Mouse (Mus musculus) natural killer cell, adult 2 months (primary cell): ENCODE results near the gene Pdia4.
"Not testable (repeated sequence)": the region's sequence is repeated elsewhere in the genome, so short reads cannot be mapped to it uniquely, and the experiment has no call there.

Experiments used
- DNase-seq, 2 experiments: peaks; one replicate each; pipeline ENCODE4 v3.0.0; 2022; ENCODE audit warnings: low spot score in 2 of 2

Gene Pdia4

DNA sequence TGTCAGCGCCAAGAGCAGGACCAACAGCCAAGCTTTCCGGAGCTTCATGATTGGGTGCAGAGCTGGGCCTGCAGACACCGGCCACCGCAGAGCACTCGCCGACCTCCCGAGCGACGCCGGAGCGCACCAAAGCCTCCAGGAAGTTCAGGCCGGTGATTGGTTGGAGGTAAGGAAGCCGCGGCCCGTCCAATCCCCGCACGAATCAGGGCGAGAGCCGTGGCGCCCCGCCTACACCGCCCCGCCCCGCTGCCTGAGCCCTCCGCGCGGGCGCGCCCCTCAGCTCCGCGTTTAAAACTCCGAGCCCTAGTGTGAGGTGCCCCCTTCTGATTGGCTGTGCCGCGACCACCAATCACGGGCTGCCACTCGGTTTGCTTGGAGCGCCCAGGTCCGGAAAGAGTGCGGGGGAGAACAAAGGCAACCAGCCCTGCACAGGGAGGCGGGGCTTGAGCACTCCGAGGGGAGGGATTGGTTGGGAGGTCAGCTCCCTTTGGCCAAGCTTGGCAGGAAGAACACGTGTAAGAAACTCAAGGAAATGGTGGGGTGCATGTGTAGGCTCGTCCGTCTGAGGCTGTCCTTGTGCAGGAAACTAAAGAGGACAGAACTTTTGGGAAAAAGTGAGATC is at the start of gene Pdia4:
TSS of gene Pdia4 (minus strand) at position 174 of the 622 bp plus-strand sequence.
- DNase-seq, result peak; percentile 97 to 98

DNA sequence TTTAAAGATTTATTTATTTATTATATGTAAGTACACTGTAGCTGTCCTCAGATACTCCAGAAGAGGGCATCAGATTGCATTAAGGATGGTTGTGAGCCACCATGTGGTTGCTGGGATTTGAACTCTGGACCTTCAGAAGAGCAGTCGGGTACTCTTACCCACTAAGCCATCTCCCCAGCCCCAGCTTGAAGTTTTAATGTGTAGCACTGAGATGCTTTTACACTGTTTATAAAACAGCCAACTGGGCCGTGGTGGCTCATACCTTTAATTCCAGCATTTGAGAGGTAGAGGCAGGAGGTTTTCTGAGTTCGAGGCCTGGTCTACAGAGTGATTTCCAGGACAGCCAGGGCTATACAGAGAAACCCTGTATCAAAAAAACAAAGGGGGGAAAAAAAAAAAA is 44.5 kb upstream of the Pdia4 start:
- not testable (repeated sequence) for DNase-seq

DNA sequence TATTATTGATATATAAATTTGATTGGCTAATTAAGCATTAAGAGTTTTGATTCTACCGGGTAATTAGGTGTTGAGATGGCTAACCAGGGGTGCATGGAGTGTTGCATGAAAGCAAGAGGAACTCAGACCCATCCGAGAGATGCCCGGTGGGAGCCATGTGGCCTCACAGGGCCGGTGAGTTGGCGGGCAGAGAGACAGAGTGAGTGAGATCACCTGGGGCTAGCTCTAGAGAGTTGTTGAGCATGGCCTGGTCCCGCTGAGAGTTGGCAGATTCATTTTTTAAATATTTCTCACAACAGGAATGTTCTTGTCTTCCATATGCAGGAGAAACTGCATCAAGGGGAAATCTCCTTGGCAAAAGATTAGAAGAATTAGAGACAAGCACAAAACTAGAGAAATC is 44.0 kb upstream of the Pdia4 start:
- no peak for DNase-seq

DNA sequence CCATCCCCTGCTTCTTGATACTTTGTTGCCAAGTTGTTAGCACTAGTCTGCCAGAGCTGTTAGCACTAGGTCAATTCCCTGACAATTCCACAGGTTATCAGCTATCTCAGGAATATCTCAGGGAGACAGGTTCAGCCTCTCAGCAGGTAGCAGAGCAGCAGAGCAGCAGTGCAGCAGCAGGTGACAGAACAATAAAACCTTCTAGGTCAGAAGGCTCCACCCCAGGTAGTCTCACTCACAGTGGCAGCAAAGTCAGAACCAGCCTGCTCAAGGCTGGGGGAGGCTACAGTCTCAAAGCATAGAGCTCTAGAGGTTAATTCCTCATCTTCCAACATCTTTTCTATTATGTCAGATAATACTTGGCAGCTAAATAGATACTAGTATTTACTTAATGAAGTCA is 32.5 kb upstream of the Pdia4 start:
- DNase-seq, result no peak

DNA sequence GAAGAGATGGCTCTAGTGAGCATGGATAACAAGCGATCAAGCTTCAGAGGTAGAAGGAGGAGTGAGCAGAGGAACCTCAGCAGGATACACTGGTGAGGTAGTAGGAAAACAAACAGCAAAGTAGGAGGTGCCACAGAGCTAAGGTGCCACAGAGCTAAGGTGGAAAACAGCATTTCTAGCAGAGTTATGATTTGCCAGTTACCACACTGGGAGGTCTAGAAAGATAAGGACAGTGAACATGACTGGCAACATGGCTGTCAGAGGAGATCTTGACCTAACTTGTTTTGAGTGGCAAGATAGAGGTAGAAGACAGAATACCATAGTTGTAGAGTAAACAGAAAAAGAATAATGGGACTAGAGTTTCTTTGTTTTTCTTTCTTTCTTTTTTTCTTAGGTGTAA is 29.1 kb upstream of the Pdia4 start:
- no peak for DNase-seq

DNA sequence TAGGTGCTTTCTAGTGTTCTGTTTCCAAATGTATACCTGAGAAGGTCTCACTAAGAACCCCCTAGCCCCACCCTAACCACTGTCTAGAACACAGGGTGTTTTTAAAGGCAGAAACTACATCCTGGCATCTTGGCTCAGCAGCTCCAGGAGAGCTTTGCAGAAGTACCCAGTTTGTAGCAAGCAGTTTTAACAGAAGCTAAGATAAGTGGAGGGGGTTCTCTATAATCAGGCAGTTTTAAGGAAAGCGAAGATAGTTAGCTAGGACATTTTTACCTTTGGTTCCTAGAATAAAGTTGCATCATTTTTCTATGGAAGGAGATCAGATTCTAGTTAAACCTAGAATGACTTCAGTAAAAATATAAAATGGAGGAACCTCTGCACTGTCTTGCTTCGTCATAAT is 28.6 kb upstream of the Pdia4 start:
- DNase-seq, result no peak

DNA sequence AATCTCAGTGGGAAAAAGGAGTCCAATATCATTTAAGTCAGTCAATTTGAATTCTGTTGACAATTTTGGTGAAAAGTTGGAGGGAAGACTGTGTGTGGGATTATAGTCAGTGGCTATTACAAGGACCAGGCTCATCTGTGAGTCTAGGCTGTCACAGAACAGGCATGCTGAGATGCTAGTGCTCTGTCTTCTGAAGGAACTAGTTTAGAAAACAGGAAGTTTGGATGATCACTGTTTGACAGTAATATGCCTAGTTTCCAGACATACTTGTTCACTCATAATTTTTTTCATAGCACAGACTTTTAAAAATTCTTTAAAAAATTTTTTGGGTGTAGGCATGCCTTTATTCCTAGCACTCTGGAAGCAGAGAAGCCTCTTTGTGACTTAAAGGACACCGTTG is 27.8 kb upstream of the Pdia4 start:
- DNase-seq, result no peak

DNA sequence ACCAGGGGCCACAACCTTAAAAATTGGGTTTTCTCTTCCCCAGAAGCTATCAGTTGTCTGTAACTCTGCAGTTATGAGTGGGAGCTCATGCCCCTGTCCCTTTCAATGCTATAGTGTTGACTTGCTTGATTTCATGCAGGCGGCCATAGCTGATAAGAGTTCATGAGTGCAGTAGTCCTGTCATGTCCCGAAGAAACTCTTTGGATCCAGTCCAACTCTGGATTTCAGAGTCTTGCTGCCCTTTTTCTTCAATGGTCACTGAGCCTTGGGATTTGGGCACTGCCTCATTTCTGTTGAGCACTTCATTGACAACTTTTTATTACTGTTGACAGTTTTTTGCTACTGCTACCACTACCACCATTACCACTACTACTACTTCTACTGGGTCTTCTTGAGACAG is 24.4 kb upstream of the Pdia4 start:
- DNase-seq, result no peak

DNA sequence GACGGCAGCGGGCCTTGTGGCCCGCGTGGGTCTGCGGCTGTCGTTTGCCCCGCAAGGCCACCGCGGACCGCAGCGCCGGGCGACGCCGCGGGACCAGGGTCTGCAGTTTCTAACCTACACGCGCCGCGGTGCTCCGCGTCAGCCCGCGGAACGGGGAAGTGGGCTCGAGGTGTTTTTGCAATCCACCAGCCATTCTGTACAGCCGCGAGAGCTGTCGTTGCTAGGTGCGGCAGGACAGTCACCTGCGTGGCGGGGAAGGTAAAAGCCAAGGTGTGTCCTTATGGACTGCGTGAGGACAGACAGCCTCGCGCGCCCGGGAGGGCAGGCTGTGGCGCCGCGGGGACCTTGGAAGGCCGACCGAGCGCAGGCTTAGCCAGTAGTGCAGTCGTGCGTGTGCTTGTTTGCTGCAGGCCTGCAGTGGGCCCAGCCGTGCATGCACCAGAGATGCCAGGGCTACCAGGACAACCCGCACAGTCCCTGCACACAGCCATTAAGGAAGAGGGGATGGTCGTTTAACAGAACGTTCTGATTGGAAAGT is 22.8 kb upstream of the Pdia4 start:
- peak in 1 of 2 experiments; percentile 38 for DNase-seq

DNA sequence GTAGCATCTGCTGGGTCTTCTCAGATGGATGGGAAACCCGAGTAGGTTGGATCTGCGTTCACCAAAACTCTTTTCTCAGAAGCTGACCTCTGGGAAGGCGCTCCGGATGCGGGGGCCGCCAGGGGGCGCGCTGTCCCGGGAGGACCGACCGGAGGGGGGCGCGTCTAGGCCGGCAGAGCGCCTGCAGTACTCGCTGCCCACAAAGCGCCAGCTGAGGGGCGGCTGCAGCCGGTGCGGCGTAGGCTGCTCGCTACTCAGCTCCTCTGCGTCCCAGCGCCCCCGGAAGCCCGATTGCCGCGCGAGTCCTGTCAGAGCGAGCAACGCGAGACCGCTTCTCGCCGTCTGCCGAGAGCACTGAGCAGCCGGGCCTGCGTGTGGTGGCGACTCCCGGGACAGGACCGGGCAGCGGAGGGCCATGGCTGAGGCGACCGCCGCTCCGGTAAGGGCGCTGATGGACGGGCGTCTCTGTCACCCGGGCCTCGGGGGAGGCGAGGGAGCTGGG is 22.3 kb upstream of the Pdia4 start, which contains the start of gene Zfp398:
TSS of gene Zfp398 (plus strand) at position 180 of the 502 bp plus-strand sequence.
- DNase-seq, result peak; percentile 94 to 96

DNA sequence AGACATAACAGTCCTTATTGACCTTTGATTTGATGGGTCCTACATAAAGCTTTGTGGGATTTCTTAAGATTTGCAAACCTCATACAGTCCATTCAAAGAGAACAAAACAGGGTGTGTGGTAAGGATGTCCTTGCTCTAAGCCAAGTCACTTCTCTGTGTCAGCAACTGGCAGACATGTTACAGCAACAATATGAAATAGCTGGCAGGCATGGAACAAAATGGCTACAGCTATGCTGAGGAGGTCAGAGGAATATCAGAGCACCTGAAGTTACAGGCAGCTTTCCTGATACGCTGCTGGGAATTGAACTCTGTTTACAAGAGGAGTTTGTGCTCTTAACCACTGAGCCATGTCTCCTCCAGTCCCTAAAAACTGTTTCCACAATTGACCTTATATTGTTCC is 19.0 kb upstream of the Pdia4 start:
- no peak for DNase-seq

DNA sequence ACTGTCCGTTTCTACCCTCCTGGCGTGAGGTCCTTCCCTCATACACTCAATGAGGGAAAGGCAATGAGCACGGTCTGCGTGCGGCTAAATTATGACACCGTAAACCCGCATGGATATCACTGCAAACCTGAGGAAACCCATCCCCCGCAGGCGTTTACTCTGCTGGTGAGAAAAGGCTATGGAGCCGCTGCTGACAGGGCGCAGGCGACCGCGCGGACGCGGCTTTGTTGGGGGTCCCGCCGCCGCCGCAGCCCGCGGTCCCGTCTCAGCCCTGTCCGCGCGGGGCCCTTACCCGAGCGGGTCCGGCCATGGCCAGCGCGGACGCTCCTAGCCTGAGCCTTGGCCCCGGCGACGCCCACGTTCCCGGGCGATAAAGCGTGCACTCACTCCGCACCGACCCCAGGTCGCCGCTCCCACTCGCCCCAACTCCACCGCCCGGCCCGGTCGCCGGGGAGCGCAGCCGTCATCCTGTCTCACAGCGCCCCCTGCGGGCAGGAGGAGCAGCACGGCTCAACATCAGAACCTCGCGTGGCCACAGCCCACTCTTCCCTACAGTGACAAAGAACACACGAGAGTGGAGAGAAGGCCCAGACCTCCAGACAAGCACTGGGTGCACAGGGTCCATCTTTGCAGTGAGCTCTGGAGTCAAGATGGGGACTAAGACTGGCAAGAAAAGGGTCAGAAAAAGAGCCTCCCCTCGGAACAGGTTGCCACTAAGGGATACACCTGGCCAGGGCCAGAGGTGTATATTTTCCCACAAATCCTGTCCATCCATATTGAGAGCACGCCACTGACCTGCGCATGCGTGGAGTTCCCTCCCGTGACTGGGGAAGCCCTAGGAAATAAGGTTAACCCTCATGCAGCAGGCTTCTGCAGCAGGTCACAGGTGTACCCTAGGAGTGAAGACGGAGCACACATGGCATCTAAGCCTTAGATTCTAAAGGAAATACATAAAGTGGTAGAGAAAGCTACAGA is 17.2 kb upstream of the Pdia4 start, which contains the start of gene Zfp786:
TSS of gene Zfp786 (minus strand) at position 764 of the 975 bp plus-strand sequence.
- peak; percentile 87 to 92 for DNase-seq

DNA sequence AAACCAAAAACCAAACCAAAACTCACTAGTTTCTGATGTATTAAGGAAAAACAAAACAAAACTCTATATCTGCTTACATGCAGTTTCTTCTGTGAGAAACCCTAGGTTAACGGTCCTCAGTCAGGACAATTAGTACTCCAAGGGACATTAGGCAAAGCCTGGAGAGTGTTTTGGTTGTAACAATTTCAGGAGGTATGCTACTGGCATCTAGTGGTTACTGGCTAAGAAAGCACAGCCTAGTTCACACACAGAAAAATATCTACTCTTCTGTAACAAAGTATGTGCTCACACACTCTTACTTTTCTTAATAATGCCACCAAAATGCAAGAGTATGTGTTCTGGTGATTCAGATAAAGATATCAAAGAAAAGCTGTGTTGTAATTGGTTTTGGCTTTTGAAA is 15.7 kb upstream of the Pdia4 start:
- DNase-seq, result no peak

DNA sequence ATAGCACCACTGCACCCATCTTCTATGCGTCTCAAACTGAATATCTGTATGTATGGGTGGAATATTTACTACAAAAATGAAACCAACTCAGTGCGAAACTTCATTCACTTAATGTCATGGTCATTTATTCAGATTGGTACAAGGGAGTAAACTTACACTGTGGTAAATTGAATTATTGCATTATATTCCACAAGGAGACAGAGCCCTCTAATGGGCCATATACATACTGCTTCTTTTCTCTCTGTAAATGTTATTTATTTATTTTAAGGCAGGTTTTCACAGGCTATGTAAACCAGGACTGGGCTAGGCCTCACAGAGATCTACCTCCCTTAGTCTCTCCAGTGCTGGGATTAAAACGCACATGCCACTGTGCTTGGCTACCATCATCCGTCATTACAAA is 14.2 kb upstream of the Pdia4 start:
- no peak for DNase-seq

DNA sequence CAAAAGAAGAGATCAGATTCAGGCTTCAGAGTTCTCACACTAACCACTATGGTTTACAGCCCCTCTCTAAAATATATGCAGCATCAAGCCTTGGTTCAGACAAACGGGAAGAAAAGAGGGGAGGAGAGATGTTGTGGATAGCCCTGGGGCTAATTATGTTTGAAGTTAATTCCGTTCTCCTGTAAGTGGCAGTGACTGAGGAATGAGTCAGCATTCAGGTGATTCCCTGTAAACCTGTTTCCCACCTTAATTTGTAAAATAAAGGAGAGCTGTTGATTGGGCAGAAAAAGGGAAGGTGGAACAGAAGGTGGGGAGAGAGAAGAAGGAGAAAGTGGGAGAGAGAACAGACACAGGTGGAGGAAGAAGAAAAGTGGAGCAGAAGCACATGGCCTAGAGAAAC is 11.0 kb upstream of the Pdia4 start:
- DNase-seq, result no peak

DNA sequence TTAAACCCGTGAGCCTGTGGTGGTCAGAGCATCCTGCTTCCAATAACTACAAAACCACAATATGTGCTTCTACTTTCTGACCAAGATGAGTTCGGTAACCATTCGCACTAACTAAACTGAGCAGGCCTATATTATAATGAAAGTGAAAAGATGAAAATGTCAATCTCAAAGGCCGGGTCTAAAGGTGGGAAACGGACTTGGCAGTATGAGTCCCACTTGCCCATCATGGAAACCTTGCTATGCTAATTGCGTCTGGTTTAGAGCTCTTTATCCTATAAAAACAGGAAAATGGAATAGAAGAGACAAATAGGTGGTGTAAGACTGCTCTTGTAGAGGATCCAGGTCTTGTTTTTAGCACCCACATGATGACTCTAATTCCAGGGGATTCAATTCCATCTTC is 8.5 kb upstream of the Pdia4 start:
- DNase-seq, result no peak

DNA sequence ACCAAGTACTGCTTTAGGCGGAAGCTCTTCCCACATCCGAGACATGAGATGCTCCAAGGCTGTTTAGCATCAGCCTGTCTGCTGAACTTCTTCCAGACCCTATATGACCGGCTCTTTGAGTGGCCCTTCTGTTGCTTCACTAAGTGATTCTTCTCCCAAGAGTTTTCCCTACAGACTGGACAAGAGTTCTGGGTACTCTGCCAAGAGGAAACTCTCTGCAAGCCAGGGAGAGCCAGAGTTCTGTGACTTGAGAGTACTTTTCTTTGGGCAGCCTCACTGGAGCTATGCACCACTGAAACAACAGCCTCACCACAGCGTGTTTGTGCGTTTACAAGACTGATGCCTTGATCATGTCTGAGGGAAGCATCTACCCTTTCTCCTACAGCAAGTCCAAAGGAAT is 8.0 kb upstream of the Pdia4 start:
- no peak for DNase-seq

DNA sequence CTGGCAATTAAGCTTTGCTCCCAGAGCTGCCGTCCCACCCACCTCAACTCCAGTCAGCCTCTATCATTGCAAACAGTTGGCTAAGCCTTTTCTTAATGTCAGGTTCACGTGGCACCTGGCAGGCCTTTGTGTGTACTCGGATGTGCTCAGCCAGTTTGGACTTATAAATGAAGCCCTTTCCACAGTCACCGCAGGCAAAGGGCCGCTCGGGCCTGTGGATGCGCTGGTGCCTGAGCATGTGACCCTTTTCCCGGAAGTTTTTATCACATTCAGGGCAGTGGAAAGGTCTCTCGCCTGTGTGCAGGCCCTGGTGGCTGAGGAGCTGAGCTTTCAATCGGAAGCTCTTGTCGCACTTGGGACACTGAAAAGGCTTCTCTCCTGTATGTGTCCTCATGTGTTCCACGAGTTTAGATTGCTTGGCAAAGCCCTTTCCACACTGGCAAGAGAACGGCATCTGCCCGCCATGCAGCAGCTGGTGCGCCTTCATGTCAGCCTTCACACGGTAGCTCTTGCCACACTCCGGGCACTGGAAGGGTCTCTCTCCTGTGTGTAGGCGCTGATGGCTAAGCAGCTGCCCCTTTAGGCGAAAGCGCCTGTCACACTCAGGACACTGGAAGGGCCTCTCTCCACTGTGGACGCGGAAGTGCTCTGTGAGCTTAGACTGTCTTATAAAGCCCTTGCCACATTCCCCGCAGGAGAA is 6.5 kb upstream of the Pdia4 start:
- no peak for DNase-seq

DNA sequence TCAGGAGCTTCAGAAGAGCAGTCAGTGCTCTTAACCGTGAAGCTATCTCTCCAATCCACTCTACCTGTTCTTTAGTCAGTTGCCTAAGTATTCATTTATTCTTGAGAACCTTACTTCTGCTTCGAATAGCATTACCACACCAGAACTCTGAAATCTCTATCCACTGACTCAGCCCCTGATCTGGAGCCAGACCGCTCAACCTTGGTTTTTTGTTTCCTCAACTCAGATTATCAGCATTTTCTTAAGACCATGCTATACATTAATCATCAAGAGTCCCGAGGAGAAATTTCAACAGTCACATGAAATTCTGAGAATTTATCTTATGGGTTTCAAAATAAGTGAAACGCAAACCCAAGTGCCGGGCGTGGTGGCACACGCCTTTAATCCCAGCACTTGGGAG is 5.5 kb upstream of the Pdia4 start:
- DNase-seq, result no peak

DNA sequence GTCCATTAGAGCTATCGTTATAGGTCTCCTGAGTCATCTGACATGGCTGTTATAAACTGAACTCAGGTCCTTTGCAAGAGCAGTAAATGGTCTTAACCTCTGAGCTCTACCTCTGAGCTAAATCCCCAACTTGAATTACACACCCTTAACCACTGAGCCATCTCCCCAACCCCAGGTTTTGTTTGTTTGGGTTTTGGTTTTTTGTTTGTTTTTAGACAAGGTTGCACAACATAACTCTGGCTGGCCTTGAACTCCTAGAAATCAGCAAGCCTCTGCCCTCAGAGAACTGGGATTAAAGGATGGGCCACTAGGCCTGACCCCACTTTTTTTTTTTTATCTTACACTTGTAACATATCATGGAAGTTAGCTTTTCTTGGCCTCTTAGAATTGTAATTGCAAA is 2.9 kb upstream of the Pdia4 start:
- DNase-seq, result no peak

DNA sequence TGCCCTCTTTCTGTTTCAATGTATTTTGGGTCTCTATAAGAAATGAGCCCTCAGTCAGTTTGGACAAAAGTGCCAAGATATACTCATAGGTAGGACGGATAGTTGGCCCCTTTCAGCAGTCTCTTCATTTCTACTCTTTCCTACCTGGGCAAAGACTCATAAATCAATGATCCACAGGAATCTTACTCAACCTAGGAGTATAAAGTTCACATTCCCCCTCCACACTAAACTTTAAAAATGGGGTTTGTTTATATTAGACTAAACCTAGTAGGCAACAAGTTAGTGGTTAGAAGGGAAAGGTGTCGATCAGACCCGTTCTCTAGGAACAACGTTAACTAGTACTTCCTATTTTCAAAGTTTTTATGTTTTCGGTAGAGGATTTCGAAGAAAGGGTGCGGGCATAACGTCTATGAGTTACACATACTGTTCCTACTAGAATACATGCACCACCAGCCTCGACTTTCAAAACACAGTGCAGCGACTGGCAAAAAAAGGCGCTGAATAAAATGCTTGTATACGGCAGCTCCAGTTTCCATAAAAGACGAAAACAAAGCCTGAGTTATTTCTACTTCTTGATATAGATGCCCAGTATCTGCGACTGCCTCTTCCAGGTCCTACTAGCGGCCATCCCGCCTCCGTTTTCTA is 837 bp downstream of the Pdia4 start:
- no peak for DNase-seq
